Mouse (Mus musculus): ENCODE results near the gene Itpr1.

Itpr1 gene

GRCm38 (mm10) chr6:108213481-108214293 lies 791 bp downstream of the Itpr1 start:
- no peak for DNase-seq (ENCODE audit: low spot score in 2 of 2)

- DNase-seq (ENCODE audit: low spot score in 2 of 2), result no peak
Measured at GRCm38 (mm10) chr6:108214294-108214925, 1.5 kb downstream of the Itpr1 start.

DNA sequence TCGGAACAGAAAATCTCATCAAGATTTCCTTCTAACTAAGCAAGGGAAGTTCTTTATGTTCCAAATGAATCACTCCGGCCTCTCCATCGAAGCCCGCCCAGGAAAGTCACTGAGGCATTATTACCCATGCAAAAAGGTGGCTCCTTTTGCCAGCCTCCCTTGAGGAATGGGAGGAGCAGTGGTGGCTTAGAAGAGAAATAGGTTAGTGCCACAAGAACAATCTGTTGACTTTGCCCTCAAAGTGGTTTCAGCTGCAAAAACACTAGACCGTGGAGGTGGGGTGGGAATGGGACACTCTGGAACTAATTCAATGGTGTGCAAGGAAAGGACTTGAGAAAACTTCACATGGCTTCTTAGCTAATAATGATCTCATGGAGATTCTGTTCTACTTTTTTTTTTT lies 3.2 kb downstream of the Itpr1 start:
- no peak for DNase-seq (ENCODE audit: low spot score in 2 of 2)

- no peak for DNase-seq (ENCODE audit: low spot score in 2 of 2)
Measured at GRCm38 (mm10) chr6:108216832-108217231, 3.9 kb downstream of the Itpr1 start.

- no peak for DNase-seq (ENCODE audit: low spot score in 2 of 2)
Measured at GRCm38 (mm10) chr6:108217987-108218386, 5.1 kb downstream of the Itpr1 start.

DNA sequence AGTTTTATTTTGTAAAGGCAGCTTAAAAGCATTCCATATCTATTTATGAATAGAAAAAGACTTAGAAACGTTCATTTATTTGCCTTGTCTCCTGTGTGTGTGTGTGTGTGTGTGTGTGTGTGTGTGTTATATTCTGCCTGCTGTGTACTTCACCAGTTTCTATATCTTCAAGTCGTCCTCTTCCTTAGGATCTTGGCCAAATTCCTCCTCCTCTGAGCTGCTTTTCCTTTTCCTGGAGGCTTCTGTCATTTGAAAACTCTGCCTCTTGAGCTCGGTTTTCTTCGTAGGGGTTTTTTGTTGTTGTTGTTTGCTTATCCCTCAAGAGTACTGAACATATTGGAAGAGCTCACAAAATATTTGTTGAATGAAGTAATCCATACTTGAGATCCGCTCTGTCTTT lies 9.5 kb downstream of the Itpr1 start:
- DNase-seq (ENCODE audit: low spot score in 2 of 2), result no peak

DNA sequence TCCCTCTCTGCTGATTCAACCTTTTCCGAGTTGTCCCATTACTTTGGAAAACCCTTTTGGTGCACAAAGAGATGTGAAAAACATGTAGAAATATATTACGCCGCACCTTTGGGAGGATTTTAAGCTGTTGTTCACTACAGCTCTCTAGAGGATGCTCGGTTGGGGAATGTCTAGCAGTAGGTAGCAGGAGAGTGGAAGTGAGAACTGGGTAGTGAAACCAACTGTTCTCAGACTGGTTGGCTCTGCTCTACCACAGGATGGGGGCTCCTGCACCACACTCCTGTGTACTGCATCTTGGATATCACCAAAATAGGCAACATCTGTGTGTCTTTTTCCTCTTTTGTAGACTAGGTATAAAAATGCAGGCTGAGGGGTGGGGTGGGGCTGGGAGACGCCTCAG lies 10.0 kb downstream of the Itpr1 start:
- DNase-seq (ENCODE audit: low spot score in 2 of 2), result no peak

DNA sequence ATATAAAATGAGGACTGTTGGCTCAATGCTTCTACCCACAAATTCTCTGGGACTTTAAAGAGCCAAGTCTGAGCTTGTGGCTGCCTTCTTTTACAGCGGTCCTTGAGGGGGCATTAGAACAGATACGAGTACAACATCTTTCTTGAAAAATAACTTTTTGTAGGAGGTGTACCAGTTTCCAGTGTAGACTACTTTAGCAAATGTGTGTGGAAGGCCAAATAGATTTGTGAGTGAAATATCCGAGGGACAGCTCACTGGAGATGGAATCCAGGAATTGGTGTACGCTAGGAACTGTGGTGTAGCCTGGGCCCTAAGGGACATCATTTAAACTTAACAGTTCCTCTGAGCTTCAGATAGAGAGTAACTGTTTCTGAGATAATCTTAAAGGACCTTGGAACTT lies 11.5 kb downstream of the Itpr1 start:
- no peak for DNase-seq (ENCODE audit: low spot score in 2 of 2)

GRCm38 (mm10) chr6:108225027-108225426 lies 12.1 kb downstream of the Itpr1 start:
- DNase-seq (ENCODE audit: low spot score in 2 of 2), result no peak

DNA sequence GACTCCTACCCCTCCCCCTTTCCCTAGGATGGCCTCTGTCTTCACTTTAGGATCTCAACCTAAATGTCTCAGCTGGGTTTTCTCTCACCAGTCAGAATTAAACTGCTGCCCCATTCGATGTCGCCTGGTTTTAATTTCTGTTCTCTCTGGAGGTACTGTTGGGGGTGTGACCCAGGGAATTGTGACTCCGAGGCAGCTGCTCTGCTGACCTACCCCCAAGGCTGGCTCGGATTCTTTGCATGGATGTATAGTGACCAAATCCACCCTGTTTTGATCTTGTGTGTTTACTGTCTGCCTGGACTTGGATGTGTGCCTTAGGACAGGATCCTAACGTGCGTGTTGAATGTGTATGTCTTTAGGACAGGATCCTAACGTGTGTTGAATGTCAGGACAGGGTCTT lies 13.3 kb downstream of the Itpr1 start:
- DNase-seq (ENCODE audit: low spot score in 2 of 2), result no peak

DNA sequence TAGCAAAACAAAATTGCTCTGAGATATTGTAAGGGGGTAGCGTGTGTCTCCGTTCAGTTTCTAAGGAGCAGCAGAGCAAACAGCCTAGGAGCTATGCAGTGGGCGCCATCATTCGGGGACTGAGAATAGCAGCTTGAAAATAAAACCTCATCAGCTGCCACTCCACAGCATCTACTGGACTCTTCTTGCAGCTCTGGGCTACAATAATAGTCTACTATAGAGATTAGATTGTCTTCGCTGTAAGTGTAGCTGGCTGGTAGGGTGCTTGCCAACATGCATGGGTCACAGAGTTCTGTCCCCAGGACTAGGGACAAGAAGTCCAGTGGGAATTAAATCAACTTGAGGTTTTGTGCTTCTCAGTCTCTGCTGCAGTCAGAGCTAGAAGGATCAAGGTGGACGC lies 14.6 kb downstream of the Itpr1 start:
- DNase-seq (ENCODE audit: low spot score in 2 of 2), result no peak

DNA sequence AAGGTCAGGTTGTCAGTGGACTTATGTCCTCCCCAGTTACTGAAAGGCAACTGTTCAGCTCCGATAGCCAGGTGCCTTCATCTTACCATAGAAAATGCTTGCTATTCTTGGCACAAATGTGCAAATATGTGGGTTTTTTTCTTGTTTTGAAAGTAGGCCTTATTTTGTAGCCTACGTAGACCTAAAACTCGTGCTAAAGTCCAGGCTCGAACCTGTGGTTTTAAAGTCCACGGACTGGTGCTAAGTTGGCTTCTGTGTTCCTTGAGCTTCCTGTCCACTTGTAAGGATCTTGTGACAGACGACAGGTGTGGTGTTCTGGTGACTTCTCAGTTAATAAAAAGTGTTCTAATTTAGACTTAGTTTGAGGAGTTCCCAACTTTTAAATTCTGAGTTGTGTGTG lies 15.2 kb downstream of the Itpr1 start:
- DNase-seq (ENCODE audit: low spot score in 2 of 2), result no peak

DNA sequence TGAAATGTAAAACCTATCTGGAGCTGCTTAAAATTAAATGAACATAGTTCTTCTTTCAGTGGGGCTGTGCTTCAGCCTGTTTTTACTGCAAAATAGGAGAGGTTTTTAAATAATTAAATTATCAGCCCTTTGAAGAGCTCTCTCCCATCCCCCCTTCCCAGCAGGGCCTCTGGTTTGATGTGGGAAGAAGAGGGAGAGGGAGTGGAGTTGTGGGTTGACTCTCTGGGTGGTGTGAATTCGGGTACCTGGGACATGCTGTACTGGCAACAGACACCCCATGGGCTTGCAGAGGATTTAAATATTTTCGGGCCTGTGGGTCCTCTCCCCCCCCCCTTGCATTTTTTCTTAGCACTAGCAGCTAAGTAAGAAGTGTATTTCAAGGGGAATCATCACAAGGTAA lies 15.7 kb downstream of the Itpr1 start:
- no peak for DNase-seq (ENCODE audit: low spot score in 2 of 2)

GRCm38 (mm10) chr6:108230608-108231007 lies 17.7 kb downstream of the Itpr1 start:
- no peak for DNase-seq (ENCODE audit: low spot score in 2 of 2)

DNA sequence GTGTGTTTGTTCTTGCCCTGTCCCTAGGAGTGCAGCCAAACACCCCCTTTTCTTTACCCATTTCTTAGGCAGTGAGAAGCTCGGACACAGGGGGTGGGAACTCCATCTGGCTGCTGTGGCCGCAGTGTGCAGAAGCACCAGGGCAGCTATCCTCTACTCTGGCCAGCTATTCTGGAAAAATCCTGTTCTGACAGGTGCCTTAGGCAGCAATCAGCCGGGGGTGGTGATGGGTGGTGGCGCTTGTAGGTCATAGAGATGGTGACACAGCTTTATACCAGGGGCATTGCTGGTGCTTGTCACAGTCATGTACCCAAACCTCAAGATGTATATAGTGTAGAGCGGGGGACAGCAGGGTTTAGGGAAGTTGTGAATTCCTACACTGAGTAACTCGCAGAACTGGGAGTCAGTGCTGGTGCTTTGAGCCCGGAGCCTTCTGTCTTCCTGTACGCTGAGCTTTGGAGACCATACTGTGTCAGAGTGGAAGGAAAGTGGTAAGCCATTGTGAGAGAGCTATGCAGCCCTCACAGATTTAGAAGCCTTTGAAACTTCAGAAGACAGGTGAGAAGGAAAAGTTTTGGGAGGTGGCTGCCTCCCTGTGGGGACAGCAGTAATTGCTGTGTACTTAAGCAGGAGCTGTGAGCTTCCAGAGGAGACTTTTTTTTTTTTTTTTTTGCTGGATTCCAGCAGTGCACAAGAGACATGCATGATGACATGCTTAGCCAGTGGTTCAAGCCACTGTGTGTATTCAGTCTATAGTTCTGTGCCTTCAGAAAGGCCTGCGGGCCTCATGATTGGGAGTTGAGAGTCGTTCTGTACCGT lies 19.2 kb downstream of the Itpr1 start:
- no peak for DNase-seq (ENCODE audit: low spot score in 2 of 2)

- DNase-seq (ENCODE audit: low spot score in 2 of 2), result no peak
Measured at GRCm38 (mm10) chr6:108233070-108233469, 20.2 kb downstream of the Itpr1 start.

DNA sequence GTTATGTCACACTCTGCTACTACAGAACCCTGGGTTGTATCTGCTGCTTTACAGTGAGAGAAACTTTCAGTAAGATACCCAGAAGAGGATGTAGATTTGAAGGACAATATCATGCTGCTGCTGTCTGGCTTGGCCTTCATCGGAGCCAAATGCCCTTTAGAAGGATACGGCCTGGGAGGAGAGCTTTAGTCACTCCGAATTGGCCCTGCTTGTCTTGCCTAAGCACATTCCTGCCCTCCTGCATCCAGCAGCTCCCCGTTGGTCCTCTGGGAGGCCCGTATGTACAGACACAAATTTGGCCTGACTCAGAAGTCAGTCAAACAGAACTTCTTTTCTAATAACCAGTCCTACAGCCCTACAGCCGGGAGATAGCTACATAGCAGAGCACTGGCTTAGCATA lies 21.6 kb downstream of the Itpr1 start:
- DNase-seq (ENCODE audit: low spot score in 2 of 2), result no peak

DNA sequence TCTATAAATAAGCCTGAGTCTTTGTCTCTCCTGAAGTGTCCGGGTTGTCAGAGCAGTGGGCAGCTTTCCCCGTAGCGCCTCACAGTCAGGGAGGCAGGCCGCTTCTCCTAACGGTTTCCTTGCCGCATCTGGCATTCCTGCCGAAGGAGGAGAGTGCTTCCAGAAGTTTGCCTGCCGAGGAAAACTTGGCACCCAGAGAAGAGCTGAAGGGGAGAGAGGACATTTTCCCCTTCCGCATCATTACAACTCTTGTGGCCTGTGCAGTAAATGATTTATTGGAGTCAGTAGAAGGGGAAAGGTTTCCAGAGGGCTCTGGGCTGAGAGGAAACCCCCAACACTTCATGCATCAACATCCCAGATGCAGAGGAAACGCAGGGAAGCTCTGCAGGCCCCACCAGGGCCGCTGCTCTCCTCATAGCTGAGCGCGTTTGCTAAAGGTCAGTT lies 22.8 kb downstream of the Itpr1 start:
- no peak for DNase-seq (ENCODE audit: low spot score in 2 of 2)

GRCm38 (mm10) chr6:108236411-108236921 lies 23.6 kb downstream of the Itpr1 start:
- no peak for DNase-seq (ENCODE audit: low spot score in 2 of 2)

DNA sequence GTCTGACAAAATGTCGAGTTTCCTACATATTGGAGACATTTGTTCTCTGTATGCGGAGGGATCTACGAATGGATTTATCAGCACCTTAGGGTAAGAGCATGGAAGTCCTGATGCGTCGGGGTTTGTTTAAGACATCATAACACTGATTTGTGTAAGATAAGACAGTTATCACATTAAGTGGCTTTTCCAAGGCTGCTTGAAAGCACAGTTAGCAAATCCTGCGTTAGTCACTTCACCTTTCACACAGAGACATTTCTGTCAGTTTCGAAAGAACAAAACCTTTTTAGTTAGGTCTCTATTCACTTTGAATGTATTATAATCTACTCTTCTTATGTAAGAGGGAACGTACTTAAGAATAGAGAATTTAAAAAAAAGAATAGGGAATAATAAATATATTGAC lies 24.1 kb downstream of the Itpr1 start:
- DNase-seq (ENCODE audit: low spot score in 2 of 2), result no peak

DNA sequence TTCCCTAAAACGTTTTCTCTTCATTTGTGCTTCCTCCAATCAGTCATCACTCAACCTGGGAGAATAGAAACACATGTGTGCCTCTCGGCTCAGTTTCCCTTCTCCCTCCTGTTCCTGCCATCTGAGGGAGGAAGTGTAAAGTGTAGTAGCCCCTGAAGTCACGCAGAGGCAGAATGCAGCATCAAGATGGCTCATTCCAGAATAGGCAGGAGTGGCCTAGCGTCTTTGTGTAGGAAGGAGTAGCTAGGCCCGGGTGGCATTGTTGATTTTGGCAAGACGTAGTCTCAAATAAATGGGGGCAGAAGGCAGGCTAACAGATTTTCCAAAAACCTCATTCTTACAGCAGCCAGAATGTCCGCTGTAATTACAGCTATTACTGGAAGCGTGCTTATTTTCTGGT lies 24.7 kb downstream of the Itpr1 start:
- no peak for DNase-seq (ENCODE audit: low spot score in 2 of 2)

GRCm38 (mm10) chr6:108238011-108238410 lies 25.1 kb downstream of the Itpr1 start:
- no peak for DNase-seq (ENCODE audit: low spot score in 2 of 2)
